Mouse (Mus musculus) heart, adult 2 months (tissue): ENCODE results near the gene Rreb1. TPM values are rescaled to one million over a fixed set of nuclear protein-coding genes. Genes with fewer than 3 reads are reported as not detected.

Experiments
- DNase-seq, 2 experiments: peaks; one replicate each; pipeline ENCODE4 v3.0.0; 2021
- H3K27ac ChIP-seq: fragments of 200-600 bp; 2 replicates; pipeline ENCODE4 v1.8.1; 2022
- H3K27me3 ChIP-seq: fragments of 200-500 bp; 2 replicates; pipeline ENCODE4 v1.6.1; 2012; ENCODE audit warnings: mild to moderate bottlenecking, low read length, inconsistent platforms, mixed read lengths; ENCODE audit not compliant: control insufficient read depth, insufficient read depth
- H3K36me3 ChIP-seq: fragments of 200-500 bp; 2 replicates; pipeline ENCODE4 v1.6.1; 2012; ENCODE audit warnings: low read length, inconsistent platforms; ENCODE audit not compliant: control insufficient read depth, insufficient read depth
- H3K4me1 ChIP-seq: fragments of 200-500 bp; 2 replicates; pipeline ENCODE4 v1.6.1; 2011; ENCODE audit warnings: low read length; ENCODE audit not compliant: control insufficient read depth, insufficient read depth
- H3K4me3 ChIP-seq: fragments of 200-600 bp; 2 replicates; pipeline ENCODE4 v1.8.1; 2022
- H3K79me2 ChIP-seq: fragments of 200-500 bp; replicated peaks from 2 replicates; pipeline ENCODE4 v1.6.1; 2012; ENCODE audit warnings: mild to moderate bottlenecking, inconsistent platforms, low read length, moderate library complexity, mixed read lengths; ENCODE audit not compliant: control insufficient read depth, insufficient read depth
- H3K9ac ChIP-seq: fragments of 200-500 bp; 2 replicates; pipeline ENCODE4 v1.6.1; 2012; ENCODE audit warnings: low read depth, mild to moderate bottlenecking, control low read depth, inconsistent platforms, low read length, mixed read lengths
- CTCF ChIP-seq: fragments of 200-600 bp; IDR thresholded peaks from 2 replicates; pipeline ENCODE4 v1.8.1; 2022; ENCODE audit warnings: antibody characterized with exemption, mild to moderate bottlenecking, moderate library complexity
- EP300 ChIP-seq: fragments of 200-500 bp; IDR thresholded peaks from 2 replicates; pipeline ENCODE4 v1.6.1; 2011; ENCODE audit warnings: low read depth, low read length, control low read depth; ENCODE audit not compliant: insufficient read depth
- POLR2A ChIP-seq: fragments of 200-500 bp; IDR thresholded peaks from 2 replicates; pipeline ENCODE4 v1.6.1; 2011; ENCODE audit warnings: mild to moderate bottlenecking, low read depth, low read length, control low read depth; ENCODE audit not compliant: insufficient read depth
- WGBS: fragments of 180-500 bp; shearing (Covaris S2); methylation state at CpG from one replicate; pipeline ENCODE4 v1.1.7; 2018; 5-methylcytosine and 5-hydroxymethylcytosine counted together
- intact Hi-C: fragments of 180-260 bp; cut with DNase I; formaldehyde crosslinking; loops from one replicate; pipeline ENCODE4 v1.15.1; 2025
- polyA plus RNA-seq: library from polyadenylated mRNA; depleted of rRNA; stranded (reverse); fragments of >200 nt; gene quantifications from 2 replicates; pipeline ENCODE4 v1.2.3, GENCODE M21; 2012
- total RNA-seq, 2 experiments: library from RNA; stranded (reverse); gene quantifications; 2 replicates each; pipeline ENCODE4 v1.2.3; 2021

Rreb1 gene
- total and polyA plus RNA-seq, 3 experiments: 12.8 to 57.5 (median 34.3) TPM

- intact Hi-C loops: no loop called here
Observed at GRCm38 (mm10) chr13:37986166-37986565, 208.0 kb downstream of the Rreb1 start.

GRCm38 (mm10) chr13:37989701-37990100 is 211.5 kb downstream of the Rreb1 start:
- H3K4me1 ChIP-seq: peaks cover 2% of the 10 kb centered on the region
- intact Hi-C loops: no loop called here
- TF ChIP-seq EP300 (no peak), POLR2A (no peak), CTCF (no peak)
- no peak for DNase-seq
- no peak overlapping the region for H3K4me3 ChIP-seq
- WGBS: 88% methylated on average over 8 of the region's 8 CpGs
- H3K27me3 ChIP-seq: no peaks in the 10 kb centered on the region
- H3K36me3 ChIP-seq: peaks cover 4% of the 10 kb centered on the region; the same call in 1 of the 2 replicates
- H3K9ac ChIP-seq: no peak overlapping the region
- no peak overlapping the region for H3K27ac ChIP-seq
- H3K79me2 ChIP-seq: no peaks in the 10 kb centered on the region

More at GRCm38 (mm10) chr13:37986166-37986565, 208.0 kb downstream of the Rreb1 start:
- H3K4me3 ChIP-seq: no peak overlapping the region
- DNase-seq: no peak
- H3K9ac ChIP-seq: no peak overlapping the region
- no peak overlapping the region for H3K27ac ChIP-seq
- no peaks in the 10 kb centered on the region for H3K79me2 ChIP-seq
- no peak for TF ChIP-seq CTCF
- no peak for TF ChIP-seq POLR2A
- TF ChIP-seq EP300: no peak
- peaks cover 6% of the 10 kb centered on the region for H3K36me3 ChIP-seq
- no peaks in the 10 kb centered on the region for H3K4me1 ChIP-seq
- 82% methylated on average over 10 of the region's 10 CpGs for whole genome bisulfite sequencing
- H3K27me3 ChIP-seq: no peaks in the 10 kb centered on the region

- intact Hi-C loops: no loop called here
- DNase-seq: no peak
- no peak for TF ChIP-seq EP300
- TF ChIP-seq POLR2A: no peak
- no peak for TF ChIP-seq CTCF
- Histone ChIP-seq H3K4me1 (peaks cover 2% of the 10 kb centered on the region), H3K27me3 (no peaks in the 10 kb centered on the region), H3K36me3 (no peaks in the 10 kb centered on the region), H3K27ac (no peak overlapping the region), H3K79me2 (no peaks in the 10 kb centered on the region), H3K9ac (peak overlapping the region; percentile 8), H3K4me3 (peak overlapping the region; percentile 94)
- WGBS: 18% methylated on average over 10 of the region's 10 CpGs
Observed at GRCm38 (mm10) chr13:37992638-37993371, 214.6 kb downstream of the Rreb1 start.

- TF ChIP-seq POLR2A: no peak
- TF ChIP-seq CTCF: no peak
- TF ChIP-seq EP300: no peak
- Histone ChIP-seq H3K79me2 (no peaks in the 10 kb centered on the region), H3K9ac (peak overlapping the region; percentile 96), H3K36me3 (no peaks in the 10 kb centered on the region), H3K27me3 (no peaks in the 10 kb centered on the region), H3K4me1 (peaks cover 2% of the 10 kb centered on the region), H3K27ac (peak overlapping the region; percentile 87), H3K4me3 (peak overlapping the region; percentile 94)
- intact Hi-C loops: no loop called here
- WGBS: under 1% methylated on average over 17 of the region's 17 CpGs
- DNase-seq: no peak
Observed at GRCm38 (mm10) chr13:37993376-37993703, 215.1 kb downstream of the Rreb1 start.

DNA sequence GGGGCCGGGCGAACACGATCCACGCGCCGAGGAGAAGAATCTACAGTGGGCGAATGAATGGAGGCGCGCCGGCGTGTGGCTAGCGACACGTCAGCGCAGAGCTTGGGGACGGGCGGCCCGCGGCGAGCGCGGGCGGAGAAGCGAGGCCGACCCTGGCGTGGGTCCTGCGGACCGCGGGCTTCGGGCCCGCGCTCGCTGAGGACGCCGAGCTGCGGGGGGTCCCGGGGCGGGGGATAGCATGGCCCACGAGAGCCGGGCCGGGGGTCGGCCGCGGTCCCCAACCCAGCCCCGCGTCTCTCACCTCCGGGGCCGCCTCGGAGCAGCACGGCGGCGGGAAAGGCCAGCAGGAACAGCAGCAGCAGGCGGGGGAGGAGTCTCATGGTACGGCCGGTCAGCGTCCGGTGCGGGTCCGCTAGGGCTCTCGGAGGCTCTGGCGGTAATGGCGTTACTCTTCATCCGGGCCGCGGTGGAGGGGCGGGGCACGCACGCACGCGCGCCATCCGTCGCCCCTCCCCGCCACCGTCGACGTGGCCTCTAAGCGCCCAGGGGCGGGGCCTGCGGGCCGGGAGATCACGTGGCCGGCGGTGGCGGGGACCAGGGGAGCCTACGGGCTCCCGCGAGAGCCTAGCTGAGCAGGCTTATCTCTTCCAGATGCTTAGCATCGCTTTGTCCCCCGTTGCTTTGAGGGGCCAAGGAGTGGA is 215.7 kb downstream of the Rreb1 start, which contains the start of gene Ssr1:
Ssr1 (minus strand) TSS at position 514 of the 701 bp plus-strand sequence.
- Histone ChIP-seq H3K27me3 (no peaks in the 10 kb centered on the region), H3K4me1 (peaks cover 2% of the 10 kb centered on the region), H3K9ac (peak within 1 kb of the TSS; percentile 96), H3K36me3 (no peaks in the 10 kb centered on the region), H3K4me3 (peak within 1 kb of the TSS; percentile 94), H3K79me2 (no peaks in the 10 kb centered on the region), H3K27ac (peak within 1 kb of the TSS; percentile 87)
- TF ChIP-seq CTCF (no peak; the same call in 1 of the 2 replicates), POLR2A (peak; percentile 81)
- peak; percentile 97 to 98 for DNase-seq
- intact Hi-C loops: loop anchor here (1.0 kb wide), 1 partner anchor 43 kb away; the partner anchor contains the start of gene Cage1
- under 1% methylated on average over 86 of the region's 89 CpGs for WGBS

- WGBS: 8% methylated on average over 7 of the region's 7 CpGs
- intact Hi-C loops: loop anchor here (1.0 kb wide), 1 partner anchor 43 kb away; the partner anchor contains the start of gene Cage1
- no peak for TF ChIP-seq CTCF
- TF ChIP-seq POLR2A: no peak
- TF ChIP-seq EP300: no peak
Observed at GRCm38 (mm10) chr13:37994405-37994749, 216.2 kb downstream of the Rreb1 start.

More at GRCm38 (mm10) chr13:37994405-37994749, 216.2 kb downstream of the Rreb1 start:
- DNase-seq: no peak
- Histone ChIP-seq H3K4me3 (peak overlapping the region; percentile 94), H3K36me3 (no peaks in the 10 kb centered on the region), H3K4me1 (peaks cover 2% of the 10 kb centered on the region), H3K27ac (peak overlapping the region; percentile 48), H3K9ac (no peak overlapping the region; the same call in 1 of the 2 replicates), H3K79me2 (no peaks in the 10 kb centered on the region), H3K27me3 (no peaks in the 10 kb centered on the region)
